Mouse (Mus musculus): ENCODE measurements around the gene Pdcl2. TPM values are rescaled to one million over a fixed set of nuclear protein-coding genes. Genes with fewer than 3 reads are reported as not detected.

Pdcl2 gene
- polyA plus RNA-seq (2012; rRNA removed): not detected in 2 replicates

DNA sequence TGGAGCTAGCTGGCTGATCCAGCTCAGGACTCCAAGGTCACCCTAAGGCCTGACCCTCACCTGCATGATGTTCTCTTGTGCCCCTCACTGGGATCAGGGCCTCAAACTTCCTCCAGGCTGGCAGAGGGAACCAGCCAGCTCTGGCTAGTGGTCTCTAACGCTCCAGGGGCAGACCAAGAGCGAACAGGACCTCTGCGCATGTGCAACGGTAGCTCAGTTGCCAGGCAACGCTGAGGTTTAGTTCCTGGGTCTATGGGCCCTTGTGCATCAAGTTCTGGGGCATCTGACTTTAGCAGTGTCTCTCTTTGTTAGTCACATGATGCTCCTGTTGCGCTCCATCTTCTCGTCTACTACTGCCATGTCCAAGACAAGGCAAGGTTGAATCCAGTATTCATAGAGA is at the start of gene Pdcl2:
Pdcl2 (minus strand) TSS at position 204 of the 400 bp plus-strand sequence.

GRCm38 (mm10) chr5:76363453-76364104 is 32.6 kb upstream of the Pdcl2 start, which contains the start of gene Nmu:
TSS of gene Nmu (minus strand) at chr5:76363788.

DNA sequence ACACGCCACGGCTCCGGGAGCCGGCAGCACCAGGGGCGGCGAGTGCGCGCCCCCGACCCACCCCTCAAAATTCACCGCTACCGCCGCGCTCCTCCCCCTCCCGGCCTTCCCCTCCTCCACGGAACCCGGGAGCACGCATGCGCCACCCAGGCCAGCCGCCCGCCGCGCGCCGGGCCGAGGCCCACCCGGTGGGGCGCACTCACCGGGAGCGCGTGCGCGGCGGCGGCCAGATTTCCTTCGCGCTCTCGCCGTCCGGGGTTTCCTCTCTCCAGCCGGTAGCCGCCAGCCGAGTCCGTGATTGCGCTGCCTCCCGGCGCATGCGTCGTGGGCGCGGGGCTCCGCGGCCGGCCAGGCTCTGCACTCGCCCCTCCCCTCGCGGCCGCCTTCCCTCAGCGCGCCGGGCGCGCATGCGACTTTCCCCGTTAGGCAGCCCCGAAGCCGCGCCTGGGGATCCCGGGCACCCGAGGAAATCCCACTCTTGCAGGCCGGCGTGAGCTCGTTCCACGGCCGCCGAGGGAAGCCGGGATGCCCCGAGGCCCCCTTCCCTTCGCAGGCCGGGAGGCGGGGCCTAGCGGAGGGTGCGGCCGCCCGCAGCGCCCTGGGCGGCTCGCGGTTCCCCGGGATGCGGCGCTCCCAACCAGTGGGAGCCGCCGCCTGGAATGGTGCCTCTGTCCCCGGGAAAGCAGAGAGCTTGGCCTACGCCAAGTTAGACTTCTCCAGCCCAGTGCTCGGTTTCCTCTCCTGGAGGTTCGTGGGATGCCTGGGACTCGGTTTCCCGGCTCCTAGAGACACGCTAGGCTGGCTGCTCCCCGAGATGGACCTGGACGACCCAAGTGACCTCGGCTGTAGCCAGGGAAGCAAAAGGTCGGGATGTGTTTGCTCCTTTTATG is 26.3 kb downstream of the Pdcl2 start, which contains the start of gene Clock:
Clock (minus strand) TSS at position 341 of the 890 bp plus-strand sequence.

Other genes starting within 250 kb of the Pdcl2 start
- 14.3 and 14.5 TPM in 2 replicates for gene Srd5a3, start 190.9 kb downstream of the Pdcl2 start, polyA plus RNA-seq (2012; rRNA removed)
- 57.8 and 67.3 TPM in 2 replicates for gene Tmem165, start 147.3 kb downstream of the Pdcl2 start, polyA plus RNA-seq (2012; rRNA removed)
- gene Clock, start 26.4 kb downstream of the Pdcl2 start, polyA plus RNA-seq (2012; rRNA removed): 13.9 and 14.8 TPM in 2 replicates
- 0.27 and 0.33 TPM in 2 replicates for gene Nmu, start 32.6 kb upstream of the Pdcl2 start, polyA plus RNA-seq (2012; rRNA removed)
- 1.4 TPM in 1 of 2 replicates, not detected in the other for gene Gm7271, start 152.9 kb upstream of the Pdcl2 start, polyA plus RNA-seq (2012; rRNA removed)
- 119 and 125 TPM in 2 replicates for gene Exoc1, start 198.2 kb upstream of the Pdcl2 start, polyA plus RNA-seq (2012; rRNA removed)

Measured in central nervous system, embryonic 18 days (tissue).